Mouse (Mus musculus): ENCODE measurements around the gene 4933427D14Rik. TPM values are rescaled to one million over a fixed set of nuclear protein-coding genes. Genes with fewer than 3 reads are reported as not detected.

Gene 4933427D14Rik
- 13.3 TPM for polyA plus RNA-seq (2017; shearing (Covaris generic))

GRCm38 (mm10) chr11:72207204-72207833, at the start of gene 4933427D14Rik, which contains the start of gene Txndc17:
Gene 4933427D14Rik (minus strand): TSS chr11:72207459.
Gene Txndc17 (plus strand): TSS chr11:72207547.

GRCm38 (mm10) chr11:72215410-72215797, 8.1 kb upstream of the 4933427D14Rik start, which contains the start of gene Med31:
Gene Med31 (minus strand): TSS chr11:72215592.

DNA sequence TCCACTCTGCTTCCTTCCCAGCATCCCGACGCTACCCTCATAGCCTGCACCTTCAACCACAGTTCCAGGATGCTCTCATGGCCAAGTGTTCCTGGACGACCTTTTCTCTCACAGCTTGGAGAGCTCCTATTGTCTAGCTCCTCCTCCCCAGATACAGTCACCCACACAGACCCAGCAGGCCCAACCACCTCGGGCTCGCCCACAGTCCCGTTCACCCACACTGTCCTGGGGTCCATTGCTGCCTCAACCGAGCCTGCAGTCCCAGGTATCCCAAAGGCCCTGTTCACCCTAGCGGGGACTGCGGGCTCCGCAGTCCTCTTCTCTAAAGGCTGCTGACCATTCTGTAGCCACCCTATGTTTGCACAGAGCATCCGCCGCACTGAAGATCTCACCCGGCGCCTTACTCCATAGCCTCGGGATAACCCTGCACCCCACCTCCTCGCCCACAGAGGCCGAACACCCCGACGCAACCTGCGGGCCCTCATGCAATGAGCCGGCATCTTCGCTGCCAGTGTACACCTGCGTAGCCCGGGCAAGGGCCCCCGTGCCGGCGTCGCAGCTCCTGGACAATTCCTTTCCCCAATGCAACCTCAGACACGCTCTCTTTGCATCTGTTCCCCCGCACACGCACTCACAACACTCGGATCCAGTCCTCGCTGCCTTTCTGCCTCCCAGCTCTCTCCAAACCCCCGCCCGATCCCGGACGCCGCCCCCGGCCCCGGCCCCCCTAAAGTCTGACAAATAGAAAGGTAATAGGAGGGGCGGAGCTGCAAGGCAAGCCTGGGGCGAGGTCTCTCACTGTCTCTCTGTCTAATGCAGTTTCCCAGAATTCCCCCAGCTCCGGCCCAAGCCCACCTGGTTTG, 687 bp downstream of the 4933427D14Rik start, which contains the start of gene Gm43951:
Gm43951 (minus strand) TSS at position 500 of the 863 bp plus-strand sequence.

GRCm38 (mm10) chr11:72135383-72136158, 71.7 kb downstream of the 4933427D14Rik start, which contains the start of gene Pitpnm3:
Gene Pitpnm3 (minus strand): TSS chr11:72135778.

Other genes starting within 250 kb of the 4933427D14Rik start
- not detected for gene Aipl1, start 169.9 kb downstream of the 4933427D14Rik start, polyA plus RNA-seq (2017; shearing (Covaris generic))
- not detected for gene Pimreg, start 165.4 kb downstream of the 4933427D14Rik start, polyA plus RNA-seq (2017; shearing (Covaris generic))
- not detected for gene Pitpnm3, start 71.7 kb downstream of the 4933427D14Rik start, polyA plus RNA-seq (2017; shearing (Covaris generic))
- gene Gm43951, start 619 bp downstream of the 4933427D14Rik start, polyA plus RNA-seq (2017; shearing (Covaris generic)) = 0.12 TPM
- gene Txndc17, start 88 bp upstream of the 4933427D14Rik start, polyA plus RNA-seq (2017; shearing (Covaris generic)) = 72.3 TPM
- gene Med31, start 8.1 kb upstream of the 4933427D14Rik start, polyA plus RNA-seq (2017; shearing (Covaris generic)) = 31.5 TPM
- not detected for gene Slc13a5, start 59.8 kb upstream of the 4933427D14Rik start, polyA plus RNA-seq (2017; shearing (Covaris generic))
- 38.9 TPM for gene Xaf1, start 94.2 kb upstream of the 4933427D14Rik start, polyA plus RNA-seq (2017; shearing (Covaris generic))
- 0.29 TPM for gene Fbxo39, start 107.0 kb upstream of the 4933427D14Rik start, polyA plus RNA-seq (2017; shearing (Covaris generic))
- gene Tekt1, start 155.0 kb upstream of the 4933427D14Rik start, polyA plus RNA-seq (2017; shearing (Covaris generic)) = not detected
- gene Smtnl2, start 204.3 kb upstream of the 4933427D14Rik start, polyA plus RNA-seq (2017; shearing (Covaris generic)) = not detected
- gene Ggt6, start 228.1 kb upstream of the 4933427D14Rik start, polyA plus RNA-seq (2017; shearing (Covaris generic)) = not detected
- 101 TPM for gene Mybbp1a, start 233.9 kb upstream of the 4933427D14Rik start, polyA plus RNA-seq (2017; shearing (Covaris generic))